Mouse (Mus musculus): ENCODE measurements at regions not wholly inside any gene's neighbourhood (a gene's known extent, or its start where the extent isn't known, plus 50 kb on each side); places are given as distances from the start of the nearest gene placed in this dataset.

DNA sequence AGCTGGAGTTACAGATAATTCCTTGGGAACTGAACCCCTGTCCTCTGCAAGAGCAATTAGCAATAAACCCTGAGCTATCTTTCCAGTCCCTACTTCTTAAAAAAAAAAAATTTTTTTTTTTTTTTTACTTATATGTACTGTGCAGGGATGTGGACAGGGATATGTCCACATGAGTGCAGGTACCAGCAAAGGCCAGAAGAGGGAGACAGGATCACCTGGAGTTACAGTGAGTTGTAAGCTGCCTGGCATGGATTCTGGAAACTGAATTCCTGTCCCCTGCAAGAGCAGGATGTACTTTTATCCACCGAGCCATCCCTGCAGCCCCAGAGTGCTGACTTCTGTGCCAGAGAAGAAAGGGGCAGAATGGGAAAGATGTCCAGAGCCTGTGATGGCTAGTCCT is 58.4 kb upstream of the Ttc34 start:
- no peak for ATAC-seq (replicated peaks; ENCODE audit: low FRiP score, poor library complexity, severe bottlenecking)

DNA sequence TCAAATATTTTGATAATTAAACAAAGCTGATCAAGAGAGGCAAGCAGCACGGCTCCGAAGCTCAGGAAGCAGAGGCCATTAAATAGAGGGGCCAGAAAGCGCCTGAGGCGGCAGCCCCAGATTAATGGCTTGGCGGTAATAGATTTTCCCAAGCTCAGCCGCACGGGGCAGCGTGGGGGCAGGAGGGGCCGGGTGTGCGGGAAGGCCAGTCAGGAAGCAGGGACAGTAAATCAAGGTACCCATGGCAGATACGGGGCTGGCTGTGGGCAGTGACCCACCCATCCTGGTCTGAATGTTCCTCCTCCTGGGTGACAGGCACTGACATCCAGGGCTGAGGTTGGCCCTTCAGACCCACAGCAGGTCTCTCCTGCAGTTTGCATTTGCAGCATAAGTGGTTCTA is 55.9 kb upstream of the Ttc34 start:
- ATAC-seq (replicated peaks; ENCODE audit: low FRiP score, poor library complexity, severe bottlenecking), result no peak

DNA sequence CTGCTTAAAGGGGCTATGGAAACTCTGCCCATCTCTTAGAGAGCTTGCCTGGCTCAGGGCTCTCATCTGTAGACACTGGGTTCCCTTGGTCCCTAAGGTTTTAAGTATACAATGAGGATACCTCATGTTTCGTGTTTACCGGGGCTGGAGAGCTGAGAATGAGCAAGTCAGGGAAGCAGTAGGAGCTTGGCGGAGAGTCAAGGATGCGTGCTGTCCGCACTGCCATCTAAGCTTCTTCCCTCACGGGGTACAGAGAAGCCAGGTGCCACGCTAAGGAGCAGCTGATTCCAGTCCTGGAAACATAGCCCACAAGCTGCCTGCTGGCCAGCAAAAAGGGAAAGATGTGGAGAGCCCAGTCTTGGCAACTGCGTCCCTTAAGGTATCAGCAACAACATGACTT is 55.0 kb upstream of the Ttc34 start:
- no peak for ATAC-seq (replicated peaks; ENCODE audit: low FRiP score, poor library complexity, severe bottlenecking)

DNA sequence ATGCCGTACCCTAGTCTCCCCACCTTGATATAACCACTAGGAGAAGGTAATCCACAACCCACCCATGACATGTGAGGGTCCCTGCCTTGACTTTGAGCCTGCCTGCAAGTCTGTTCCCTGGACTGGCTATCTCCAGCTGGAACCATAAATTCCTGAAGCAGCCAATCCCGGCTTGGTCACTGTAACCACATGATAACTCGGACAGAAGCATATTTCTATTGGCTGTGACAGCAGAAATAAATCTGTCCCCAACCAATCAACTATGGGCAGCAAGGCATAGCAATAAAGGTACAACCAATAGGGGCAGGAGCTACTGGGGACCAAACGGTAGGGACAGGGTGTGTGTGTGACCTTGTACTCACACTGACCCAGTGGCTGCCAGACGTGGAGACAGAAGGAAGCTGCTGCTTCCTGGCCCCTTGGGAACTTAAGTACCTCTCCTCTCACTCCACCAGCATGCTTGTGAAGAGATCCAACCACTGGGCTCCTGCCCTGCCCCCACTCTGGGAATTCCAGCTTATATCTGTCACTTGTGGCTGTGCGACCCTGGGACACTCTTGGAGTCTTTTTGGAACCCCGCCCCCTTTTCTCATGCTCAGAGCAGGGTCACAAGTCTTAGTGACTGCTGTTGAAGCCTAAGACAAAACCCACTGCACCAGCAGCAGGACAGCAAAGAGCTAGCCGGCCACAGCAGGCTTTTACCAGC is 51.8 kb upstream of the Ttc34 start:
- no peak for ATAC-seq (replicated peaks; ENCODE audit: low FRiP score, poor library complexity, severe bottlenecking)

DNA sequence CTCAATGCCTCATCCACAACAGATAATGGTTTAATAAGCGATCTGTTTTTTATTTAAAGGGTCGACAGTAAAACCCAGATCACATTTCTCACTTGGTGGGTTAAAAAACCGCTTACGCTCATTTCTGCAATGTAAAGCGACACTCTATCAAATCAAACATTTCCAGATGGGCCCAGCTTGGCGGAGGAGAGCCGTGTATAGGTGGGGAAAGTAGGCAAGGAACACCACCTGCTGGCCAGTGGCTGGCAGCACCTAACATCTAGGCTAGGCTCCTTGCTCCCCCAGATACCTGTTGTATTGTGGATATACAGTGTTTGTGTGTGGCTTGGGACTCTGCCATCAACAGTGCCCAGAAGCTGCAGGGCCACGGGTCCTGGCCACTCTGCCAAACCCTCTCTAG is 50.1 kb upstream of the Ttc34 start:
- ATAC-seq (replicated peaks; ENCODE audit: low FRiP score, poor library complexity, severe bottlenecking), result no peak
